Mouse (Mus musculus) v-Abl transformed pro-B cells (cell line): ENCODE measurements around the gene Mob2.

Source experiments
- in situ Hi-C, 2 experiments: fragments of 400-800 bp; cut with MboI; formaldehyde crosslinking; loops; one replicate each; pipeline ENCODE4 v1.15.1; 2025; ENCODE audit not compliant: unreplicated experiment in 2 of 2

Mob2 gene

DNA sequence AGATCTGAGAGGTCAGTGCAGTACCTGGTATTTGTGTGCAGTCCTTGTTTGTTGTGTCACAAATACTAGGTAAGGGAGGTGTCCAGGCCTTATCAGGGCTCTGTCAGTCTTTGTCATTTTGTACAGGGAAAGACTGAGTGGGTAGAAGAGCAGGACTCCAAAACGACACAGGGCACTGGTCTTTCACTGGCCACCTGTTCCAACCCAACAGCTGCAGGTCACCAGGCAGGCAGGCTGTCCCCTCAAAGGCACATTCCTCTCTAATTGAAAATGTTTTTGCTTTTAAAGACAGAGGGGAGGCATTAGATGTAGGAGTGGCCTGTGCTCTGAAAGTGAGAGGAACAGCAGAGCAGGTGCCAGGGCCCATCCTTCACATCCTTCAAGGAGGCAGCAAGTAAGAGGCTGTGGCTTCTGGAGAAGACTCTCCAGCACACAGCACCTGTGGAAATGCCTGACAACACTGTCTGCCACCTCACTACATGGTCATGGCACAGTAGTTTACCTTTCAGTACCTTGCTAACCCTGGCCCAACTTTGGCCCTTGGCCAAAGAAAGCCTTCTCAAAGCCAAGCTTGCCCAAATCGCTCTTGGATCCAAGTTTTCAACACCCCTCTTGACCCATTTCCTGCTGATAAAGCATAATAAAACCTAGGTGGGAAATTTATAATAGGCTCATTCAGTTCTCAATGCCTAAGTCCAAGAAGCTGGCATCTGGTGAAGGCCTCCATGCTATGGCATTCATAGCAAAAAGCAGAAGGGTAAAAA lies 25.6 kb downstream of the Mob2 start:
- in situ Hi-C loops, result no loop called here

DNA sequence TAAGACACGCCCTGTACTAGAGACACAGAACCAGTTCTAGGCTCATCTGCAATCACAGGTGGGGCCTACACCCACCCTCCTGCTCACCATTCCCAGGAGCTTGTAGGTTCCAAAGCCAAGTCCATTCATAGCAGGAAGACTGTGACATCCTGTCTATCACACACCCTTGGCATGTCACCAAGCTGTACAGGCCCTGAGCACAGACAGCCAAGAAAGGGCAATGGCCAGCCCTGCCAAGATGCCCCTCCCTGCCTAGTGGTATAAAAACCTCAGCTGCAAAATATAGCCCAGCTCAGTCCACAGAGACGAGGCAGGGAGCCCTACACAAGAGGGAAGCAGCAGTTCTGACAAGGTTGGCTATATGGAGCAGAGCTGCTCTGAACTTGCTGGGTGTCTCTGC lies 26.7 kb downstream of the Mob2 start:
- in situ Hi-C loops, result no loop called here

DNA sequence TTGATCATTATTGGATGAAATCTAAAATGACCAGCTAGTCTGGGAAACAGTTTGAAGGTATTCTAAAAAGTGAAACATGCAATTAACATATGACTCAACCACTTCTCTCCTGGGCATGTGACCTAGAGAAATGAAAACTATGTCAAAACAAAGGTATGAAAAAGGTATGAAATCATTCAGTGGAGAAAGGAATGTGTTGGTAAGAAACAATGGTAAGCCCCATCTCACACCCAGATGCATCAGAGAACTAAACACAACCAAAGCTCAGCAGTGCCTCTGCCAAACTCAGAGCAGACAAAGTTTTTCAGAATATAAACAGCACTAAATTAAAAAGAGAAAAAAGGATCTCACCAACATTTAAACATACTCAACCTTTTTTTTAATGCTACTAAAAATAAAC lies 30.8 kb downstream of the Mob2 start:
- in situ Hi-C loops, result no loop called here

DNA sequence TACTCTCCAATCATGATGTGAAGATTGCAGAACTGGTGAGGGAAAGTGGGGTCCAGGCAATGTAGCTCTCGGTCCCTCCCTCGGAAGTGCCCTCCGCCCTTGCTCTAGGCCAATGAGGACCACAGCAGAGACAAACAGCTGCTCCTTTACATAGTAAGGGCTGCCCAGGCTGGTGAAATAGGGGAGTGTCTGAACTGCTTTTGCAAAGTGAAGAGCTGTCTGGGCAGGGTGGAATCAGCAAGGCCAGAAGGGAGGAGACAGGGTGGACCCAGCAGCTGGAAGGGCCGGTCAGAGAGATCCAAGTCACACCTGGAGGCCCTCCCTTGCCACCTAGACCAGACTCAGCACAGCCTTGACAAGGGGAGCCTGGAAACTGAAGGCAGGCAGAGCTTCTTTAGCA lies 34.9 kb downstream of the Mob2 start:
- in situ Hi-C loops, result no loop called here

DNA sequence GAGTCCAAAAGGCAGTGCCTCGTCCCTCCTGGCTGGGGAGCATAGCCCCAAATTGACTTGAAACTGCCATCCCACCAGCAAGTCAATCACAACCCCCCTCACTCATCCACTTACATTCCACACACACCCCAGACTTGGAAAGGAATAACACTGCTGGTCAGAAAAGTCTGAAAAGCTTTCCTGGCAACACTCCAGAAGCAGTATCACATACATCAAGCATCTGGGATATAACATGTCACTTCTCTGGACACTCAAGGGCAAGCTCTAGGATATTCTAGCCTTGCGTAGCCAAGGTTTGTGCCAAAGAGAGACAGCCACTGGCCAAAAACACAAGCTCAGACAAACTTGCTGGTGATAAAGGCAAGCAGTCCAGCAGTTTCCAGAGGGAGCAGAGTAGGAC lies 35.7 kb downstream of the Mob2 start:
- in situ Hi-C loops, result no loop called here

DNA sequence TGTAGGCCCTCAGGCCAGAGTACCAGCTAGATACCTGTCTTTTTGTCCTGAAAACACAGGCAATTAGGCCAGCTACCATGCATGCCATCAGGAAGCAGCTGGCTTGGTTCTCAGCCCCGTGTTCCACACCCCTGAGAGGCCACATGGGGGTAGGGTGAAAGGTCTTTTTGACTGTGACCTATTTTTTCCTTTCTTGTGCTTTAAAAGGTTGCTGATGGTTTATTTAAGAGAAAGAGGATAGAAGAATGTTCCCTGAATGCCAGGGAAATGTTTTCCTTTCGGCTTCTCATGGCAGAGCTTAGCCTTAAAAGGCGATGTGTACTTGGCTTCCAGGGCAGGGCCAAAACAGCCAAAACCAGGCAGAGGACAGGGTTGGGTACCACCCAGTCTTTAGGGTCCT lies 40.0 kb downstream of the Mob2 start:
- in situ Hi-C loops, result no loop called here

DNA sequence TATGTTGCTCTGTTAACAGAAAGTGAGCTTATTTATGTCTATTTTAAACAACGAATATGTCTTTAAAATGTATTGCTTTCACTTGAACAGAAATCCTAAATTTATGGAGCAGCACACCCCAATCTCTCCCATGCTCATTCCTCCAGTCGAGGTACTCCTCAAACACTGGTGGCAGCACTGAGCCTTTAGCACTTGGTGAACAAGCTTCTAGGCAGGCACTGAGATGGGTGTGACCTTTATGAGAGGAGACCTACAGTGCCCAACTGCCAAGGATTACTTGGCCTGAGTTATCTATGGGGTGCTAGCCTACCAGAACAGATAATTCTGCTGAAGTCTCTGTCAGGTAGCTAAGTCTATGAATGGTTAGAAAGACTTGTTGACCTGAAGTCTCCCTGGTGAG lies 41.2 kb downstream of the Mob2 start:
- in situ Hi-C loops, result no loop called here

DNA sequence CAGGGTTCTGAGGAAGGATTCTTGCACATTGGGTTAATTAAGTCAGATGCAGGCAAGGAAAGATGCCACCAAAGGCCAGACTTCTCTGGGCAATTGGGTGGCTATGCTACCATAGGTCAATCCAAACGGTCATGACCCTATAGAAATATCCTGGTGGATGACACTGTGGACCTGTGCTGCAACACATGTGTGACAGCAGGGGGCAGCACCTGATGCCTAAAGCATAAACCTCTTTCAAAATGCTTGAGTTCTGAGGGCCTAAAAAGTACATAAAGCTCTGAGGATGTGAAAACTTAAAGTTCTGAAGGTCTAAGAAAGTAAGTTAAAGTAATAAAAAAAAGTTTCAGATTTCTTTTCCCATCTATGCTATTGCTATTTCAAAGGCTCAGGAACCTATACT lies 44.3 kb downstream of the Mob2 start:
- in situ Hi-C loops, result no loop called here

DNA sequence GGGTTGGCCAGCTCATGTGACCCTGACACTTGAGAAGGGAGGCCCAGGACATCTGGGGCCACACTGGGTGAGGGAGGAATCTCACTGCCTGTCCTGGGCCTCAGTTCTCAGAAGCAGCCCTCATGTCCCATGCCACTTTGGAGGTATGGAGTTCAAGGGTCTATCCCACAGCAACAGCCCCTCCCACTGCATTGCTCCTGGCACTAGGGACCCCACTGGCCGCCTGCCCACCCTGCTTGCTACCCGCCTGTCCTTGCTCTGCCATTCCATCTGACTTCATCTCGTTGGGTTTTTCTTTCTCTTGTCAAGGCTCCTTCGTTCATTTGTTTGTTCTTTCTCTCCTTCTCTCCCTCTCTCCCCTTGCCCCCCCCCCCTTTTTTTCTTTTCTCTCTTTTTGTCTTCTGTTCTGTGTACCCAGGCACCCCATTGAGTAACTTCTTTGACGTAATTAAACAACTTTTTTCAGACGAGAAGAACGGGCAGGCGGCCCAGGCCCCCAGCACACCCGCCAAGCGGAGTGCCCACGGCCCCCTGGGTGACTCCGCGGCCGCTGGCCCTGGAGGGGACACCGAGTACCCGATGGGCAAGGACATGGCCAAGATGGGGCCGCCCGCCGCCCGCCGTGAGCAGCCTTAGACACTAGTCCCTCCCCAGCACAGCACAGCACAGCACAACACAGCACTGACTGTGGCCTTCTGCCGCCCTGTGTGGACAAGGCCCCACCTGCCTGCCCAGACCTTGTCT lies 59.1 kb downstream of the Mob2 start:
- in situ Hi-C loops, result no loop called here

DNA sequence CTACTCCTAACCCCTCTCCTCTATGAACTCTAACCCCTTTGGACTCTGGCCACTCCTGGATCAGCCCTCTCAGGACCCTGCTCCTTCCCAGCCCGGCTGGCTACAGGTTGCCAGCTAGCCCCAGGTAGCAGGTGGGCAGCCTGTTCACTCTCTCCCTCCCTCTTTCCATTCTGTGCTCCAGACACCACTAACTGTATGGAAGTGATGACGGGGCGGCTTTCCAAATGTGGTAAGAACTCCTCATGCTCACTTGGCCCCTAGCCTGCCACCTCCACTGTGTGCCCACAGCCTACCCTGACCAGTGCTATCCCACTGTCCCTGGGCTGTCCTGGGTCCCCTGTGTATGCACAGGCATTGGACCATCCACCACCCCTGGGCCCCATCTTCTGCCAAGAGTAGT lies 60.2 kb downstream of the Mob2 start:
- in situ Hi-C loops, result no loop called here

DNA sequence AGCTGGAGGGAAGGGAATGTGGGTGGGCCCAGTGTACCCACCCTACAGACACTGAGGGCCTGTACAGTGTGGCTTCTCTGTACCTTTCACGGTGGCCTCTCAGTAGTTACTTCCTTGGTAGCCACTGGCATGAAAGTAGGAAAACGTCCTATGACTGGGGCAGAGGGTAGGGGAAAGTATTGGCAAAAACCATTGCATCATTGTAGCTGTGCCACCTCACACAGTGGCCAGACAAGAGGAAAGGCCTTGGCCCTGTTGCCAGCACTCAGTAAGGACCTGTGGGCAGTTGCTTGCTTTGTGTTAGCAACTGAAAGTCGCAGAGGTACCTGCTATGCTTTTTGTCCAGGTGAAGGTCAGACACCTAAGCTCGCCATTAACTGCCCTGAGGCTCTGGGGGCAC lies 66.7 kb downstream of the Mob2 start:
- in situ Hi-C loops, result no loop called here

DNA sequence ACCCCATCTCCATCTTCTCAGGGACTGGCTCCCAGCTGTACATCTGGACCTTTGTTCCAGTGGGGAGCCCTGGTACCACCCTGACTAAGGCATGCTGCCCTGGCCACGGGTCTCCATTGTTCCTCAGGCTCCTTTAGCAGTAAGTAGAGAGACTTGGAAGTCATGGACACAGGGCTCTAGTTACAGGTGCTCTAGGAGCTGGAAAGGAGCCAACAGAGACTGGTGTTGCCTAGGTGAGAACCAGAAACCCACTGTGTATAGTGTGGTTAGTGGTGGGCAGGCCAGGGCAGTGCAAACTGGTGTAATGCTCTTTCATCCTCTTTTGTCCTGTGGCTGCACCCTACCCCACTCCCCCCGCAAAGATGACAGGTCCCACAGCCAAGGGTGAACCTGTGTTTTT lies 69.7 kb downstream of the Mob2 start:
- in situ Hi-C loops, result no loop called here

DNA sequence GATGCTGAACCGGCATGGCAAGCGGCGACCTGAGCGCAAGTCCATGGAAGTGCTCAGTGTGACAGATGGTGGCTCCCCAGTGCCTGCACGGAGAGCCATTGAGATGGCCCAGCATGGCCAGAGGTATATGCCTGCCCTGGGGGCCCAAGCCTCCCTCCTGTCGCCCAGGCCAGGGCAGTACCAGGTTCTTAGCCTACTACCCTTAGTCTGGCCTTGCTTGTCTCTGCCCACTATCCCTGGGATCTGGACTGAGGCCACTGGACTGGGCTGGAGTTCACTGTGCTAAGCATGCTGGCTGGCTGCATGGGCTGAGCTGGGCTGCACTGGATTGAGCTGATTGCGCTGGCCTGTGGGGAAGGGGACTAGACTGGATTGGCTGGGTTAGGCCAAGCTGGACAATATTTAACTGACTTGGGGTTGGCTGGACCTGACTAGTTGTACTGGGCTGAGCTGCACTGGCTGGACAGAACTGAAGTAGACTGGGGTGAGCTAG lies 72.5 kb downstream of the Mob2 start:
- in situ Hi-C loops, result no loop called here

DNA sequence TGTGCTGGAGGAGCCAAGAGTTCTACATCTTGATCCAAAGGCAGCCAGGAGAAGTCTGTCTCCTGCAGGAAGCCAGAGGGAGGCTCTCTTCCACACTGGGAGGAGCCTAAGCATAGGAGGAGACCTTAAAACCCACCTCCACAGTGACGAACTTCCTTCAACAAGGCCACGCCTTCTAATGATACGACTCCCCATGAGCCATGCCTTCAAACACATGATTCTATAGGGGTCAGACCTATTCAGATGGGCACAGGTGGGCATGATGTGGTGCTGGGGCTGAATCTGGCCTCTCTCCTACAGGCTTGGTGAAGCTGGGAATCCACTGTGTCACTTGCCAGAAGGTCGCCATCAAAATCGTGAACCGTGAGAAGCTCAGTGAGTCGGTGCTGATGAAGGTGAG lies 79.6 kb downstream of the Mob2 start:
- in situ Hi-C loops, result no loop called here

DNA sequence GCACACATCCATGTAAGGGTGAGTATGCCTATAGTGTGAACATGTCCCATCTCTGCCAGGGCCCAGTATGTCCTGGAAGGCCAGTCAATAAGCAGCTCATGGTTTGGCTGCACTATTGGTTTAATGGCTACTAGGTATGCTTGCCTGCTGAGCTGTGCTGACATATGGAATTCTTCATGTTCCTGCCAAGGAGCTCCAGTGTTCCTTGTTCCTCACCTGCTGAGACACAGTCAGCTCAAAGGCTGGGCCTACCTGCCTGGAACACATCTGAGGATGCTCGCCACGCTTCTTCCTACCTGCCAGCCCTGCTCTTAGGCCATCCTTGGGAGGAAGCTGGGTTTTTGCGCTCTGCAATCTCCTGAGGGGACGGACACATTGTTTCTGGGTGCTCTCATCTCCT lies 81.6 kb downstream of the Mob2 start:
- in situ Hi-C loops, result no loop called here

DNA sequence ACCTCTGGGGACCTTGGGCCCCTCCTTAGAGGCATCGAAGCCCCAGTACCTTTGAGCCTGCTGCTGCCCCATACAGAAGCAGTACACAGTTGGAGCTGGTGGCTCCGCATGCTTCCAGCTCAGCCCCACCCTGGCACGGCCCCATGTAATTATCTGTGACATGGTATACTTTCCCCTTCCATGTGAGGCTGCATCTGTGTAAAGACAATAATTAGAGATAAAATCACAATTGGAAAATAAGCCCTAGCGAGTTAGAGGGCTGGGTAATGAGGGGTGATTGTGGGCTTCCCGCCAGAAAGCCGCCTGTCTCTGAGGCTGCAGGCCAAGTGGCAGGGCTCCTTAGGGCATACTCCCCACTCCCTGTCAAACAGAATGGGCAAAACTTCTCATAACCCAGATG lies 82.9 kb downstream of the Mob2 start:
- in situ Hi-C loops, result no loop called here

DNA sequence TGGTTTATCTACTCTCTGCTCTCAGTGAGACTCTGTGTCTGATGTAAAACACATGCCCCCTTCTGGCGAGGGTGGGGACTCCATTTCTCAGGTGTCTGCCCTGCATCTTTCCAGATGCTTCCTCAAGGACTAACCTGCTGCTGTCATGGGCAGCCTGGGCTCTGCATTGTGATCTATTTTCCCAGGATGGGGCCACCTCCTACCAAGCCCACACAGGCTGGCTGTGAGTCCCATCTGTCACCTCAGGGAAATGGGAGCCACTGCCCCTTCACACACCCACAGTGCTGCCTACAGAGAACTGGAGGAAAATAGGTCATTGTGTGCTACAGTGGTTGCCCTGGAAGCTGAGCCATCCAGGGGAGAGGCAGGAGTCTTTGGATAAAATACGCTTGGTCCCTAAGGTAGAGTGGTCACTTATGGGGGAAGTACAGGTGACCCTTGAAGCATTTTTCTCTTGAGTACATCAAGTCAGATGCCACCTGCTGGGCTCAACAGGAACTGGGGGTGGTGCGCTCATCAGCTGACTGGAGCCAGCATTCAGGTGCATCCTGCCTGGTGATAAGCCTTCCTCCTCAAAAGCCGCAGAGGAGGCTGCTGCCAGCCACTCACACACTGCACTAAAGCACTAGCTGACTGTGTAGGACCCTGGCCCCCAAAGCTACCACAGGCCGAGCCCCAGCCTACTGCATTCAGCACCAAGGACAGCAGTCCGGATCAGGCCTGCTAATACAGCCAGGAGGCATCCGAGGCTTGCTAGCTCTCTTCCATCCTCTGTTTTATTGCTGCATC lies 87.8 kb downstream of the Mob2 start:
- in situ Hi-C loops, result no loop called here

DNA sequence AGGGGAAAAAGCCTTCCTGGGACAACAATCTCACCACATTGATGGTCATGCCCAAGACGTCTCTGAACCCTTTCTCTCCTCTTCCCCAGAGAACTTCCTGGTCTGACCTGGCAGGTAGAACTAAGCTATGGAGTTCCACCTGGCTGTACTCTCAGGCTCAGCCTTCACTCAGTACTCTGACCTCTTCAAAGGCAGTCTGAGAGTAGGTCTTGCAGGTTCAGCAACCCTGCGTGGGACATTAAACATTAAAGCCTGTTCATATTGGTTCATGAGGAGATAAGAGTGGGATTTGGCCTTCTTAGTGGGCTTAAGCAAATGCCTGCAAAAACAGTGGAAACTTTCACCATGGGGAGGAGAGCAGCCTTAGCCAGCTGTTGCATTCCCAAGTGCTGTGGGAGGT lies 94.6 kb downstream of the Mob2 start:
- in situ Hi-C loops, result no loop called here

DNA sequence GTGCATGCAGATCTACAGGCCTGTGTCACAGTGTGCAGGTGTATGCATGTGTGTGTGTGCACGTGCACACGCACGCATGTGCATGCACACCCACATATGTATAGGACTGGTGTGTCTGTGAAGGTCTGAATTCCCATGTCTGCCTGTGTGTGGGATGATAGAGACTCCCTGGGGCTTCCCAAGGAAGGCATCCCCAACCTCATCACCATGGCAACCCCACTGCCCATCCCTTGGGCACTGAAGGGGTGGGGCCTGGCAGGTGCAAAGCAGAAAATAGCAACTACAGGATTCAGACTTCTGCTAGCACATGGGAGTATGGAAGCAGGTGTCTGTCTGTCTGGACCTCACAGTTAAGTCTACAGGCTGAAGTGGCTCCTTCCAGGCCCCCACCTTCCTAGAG lies 98.3 kb downstream of the Mob2 start:
- in situ Hi-C loops, result no loop called here

DNA sequence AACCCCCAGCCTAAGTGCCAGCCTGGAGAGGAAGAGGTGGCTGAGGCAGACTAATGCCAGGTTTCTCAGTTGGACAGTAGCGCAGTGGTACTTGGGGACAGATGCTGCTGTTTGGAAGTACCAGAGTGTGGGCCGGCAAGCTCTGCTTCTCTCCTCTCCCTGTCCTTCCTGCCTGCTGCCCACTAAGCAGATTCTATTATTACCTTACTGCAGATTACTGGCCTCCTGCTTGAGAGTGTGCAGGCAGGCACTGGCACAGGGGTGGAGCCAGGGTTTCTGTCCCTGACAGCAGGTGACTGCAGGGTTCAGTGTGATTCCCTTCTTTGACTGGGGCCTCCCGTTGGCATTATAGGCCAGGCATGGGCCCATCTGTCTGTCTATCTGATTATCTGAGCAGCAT lies 99.4 kb downstream of the Mob2 start:
- in situ Hi-C loops, result no loop called here

DNA sequence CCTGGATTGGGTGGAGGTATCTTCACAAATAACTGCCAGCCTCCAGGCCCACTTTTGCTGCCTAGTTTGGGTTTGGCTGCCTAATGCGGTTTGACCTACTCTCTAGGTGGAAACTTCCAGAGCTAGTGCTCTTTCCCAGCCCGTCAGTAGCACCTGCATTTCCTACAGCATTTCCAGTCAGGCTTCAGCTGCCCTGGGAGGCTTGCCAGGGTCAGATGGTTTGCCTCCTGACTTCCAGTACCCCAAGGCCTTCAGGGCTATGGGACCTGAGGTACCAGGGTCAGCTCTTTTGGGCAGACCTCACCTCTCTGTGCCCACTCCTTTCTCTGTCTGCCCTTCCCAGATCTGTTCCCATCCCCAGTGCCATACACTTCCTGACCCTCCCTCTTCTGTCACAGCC lies 99.9 kb downstream of the Mob2 start:
- in situ Hi-C loops, result no loop called here

DNA sequence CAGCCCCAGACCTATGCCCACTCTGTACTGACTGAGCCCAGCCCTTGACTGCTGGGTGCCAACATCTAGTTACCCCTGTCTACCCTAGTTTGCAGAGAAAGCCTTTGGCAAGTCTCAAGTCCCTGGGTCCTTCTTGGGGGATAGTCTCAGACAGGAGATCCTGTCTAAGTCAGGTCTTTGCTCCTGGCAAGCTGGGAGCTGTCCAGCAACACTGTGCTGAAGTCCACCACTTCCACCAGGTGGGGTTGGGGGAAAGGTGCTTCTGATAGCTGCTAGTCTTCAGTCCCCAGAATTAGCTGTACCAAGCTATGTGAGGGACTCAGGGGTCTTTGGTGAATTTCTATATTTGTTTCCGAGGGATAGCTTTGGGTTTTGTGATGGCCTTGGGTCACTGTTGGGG lies 101.7 kb downstream of the Mob2 start:
- in situ Hi-C loops, result no loop called here
